Mouse (Mus musculus): ENCODE results near the gene Ctbp2. TPM values are rescaled to one million over a fixed set of nuclear protein-coding genes. Genes with fewer than 3 reads are reported as not detected.

Gene Ctbp2
- total RNA-seq, 1 experiment: 241 TPM

GRCm38 (mm10) chr7:133112351-133112831 lies 11.8 kb downstream of the Ctbp2 start:
- peaks cover 24 to 26% of the 10 kb centered on the region in 2 experiments for H3K4me1 ChIP-seq (ENCODE audit: control insufficient read depth in 2 of 2, insufficient read depth in 2 of 2, low read length in 2 of 2, poor library complexity in 1 of 2)

GRCm38 (mm10) chr7:133109442-133109841 lies 14.7 kb downstream of the Ctbp2 start:
- peak overlapping the region; percentile 0 to 8; a peak in 2 of 4 replicates for H3K4me3 ChIP-seq (ENCODE audit: insufficient read depth in 1 of 2, low read depth in 1 of 2, low read length in 2 of 2, poor library complexity in 1 of 2, severe bottlenecking in 1 of 2)
- peaks cover 25 to 36% of the 10 kb centered on the region in 2 experiments for H3K4me1 ChIP-seq (ENCODE audit: control insufficient read depth in 2 of 2, insufficient read depth in 2 of 2, low read length in 2 of 2, poor library complexity in 1 of 2)
- H3K9me3 ChIP-seq (ENCODE audit: control insufficient read depth, insufficient read depth, low read depth, low read length): no peaks in the 10 kb centered on the region
- no peak for DNase-seq (ENCODE audit: low read depth, low spot score)
- no peak overlapping the region for H3K27ac ChIP-seq (ENCODE audit: insufficient read depth, low read depth, low read length, poor library complexity, severe bottlenecking)
- in situ Hi-C loops (cut with MboI; ENCODE audit: low sequenced_read_pairs in 2 of 2, unreplicated experiment in 2 of 2): no loop called here
- H3K9ac ChIP-seq (ENCODE audit: insufficient read depth, low read depth, low read length, poor library complexity, severe bottlenecking): no peak overlapping the region; the same call in 1 of the 2 replicates
- TF ChIP-seq HCFC1 (IDR thresholded peaks at IDR 0.05; ENCODE audit: borderline replicate concordance, insufficient read depth, low read length): no peak
- peak; percentile 81; the same call in 1 of the 2 replicates for TF ChIP-seq ZNF384 (IDR thresholded peaks at IDR 0.05; ENCODE audit: low read depth, low read length)
- H3K36me3 ChIP-seq (ENCODE audit: control insufficient read depth, insufficient read depth, low read length, poor library complexity, severe bottlenecking): peaks cover 29% of the 10 kb centered on the region; the same call in 1 of the 2 replicates

More at GRCm38 (mm10) chr7:133112351-133112831, 11.8 kb downstream of the Ctbp2 start:
- TF ChIP-seq ZC3H11A (IDR thresholded peaks at IDR 0.05; ENCODE audit: borderline replicate concordance, low read depth, low read length) (no peak), MAFK (IDR thresholded peaks at IDR 0.05; ENCODE audit: insufficient read depth, low read depth, low read length) (no peak), ZNF384 (IDR thresholded peaks at IDR 0.05; ENCODE audit: low read depth, low read length) (no peak), CHD2 (IDR thresholded peaks at IDR 0.05; ENCODE audit: low read depth, low read length) (no peak; the same call in 1 of the 2 replicates), HCFC1 (IDR thresholded peaks at IDR 0.05; ENCODE audit: borderline replicate concordance, insufficient read depth, low read length) (no peak)
- H3K9ac ChIP-seq (ENCODE audit: insufficient read depth, low read depth, low read length, poor library complexity, severe bottlenecking): peak overlapping the region; percentile 64
- peak overlapping the region; percentile 45 to 64 for H3K4me3 ChIP-seq (ENCODE audit: insufficient read depth in 1 of 2, low read depth in 1 of 2, low read length in 2 of 2, poor library complexity in 1 of 2, severe bottlenecking in 1 of 2)
- no peak for DNase-seq (ENCODE audit: low read depth, low spot score)
- in situ Hi-C loops (cut with MboI; ENCODE audit: low sequenced_read_pairs in 2 of 2, unreplicated experiment in 2 of 2): no loop called here
- H3K27ac ChIP-seq (ENCODE audit: insufficient read depth, low read depth, low read length, poor library complexity, severe bottlenecking): peak overlapping the region; percentile 99
- H3K9me3 ChIP-seq (ENCODE audit: control insufficient read depth, insufficient read depth, low read depth, low read length): no peaks in the 10 kb centered on the region
- H3K36me3 ChIP-seq (ENCODE audit: control insufficient read depth, insufficient read depth, low read length, poor library complexity, severe bottlenecking): peaks cover 25% of the 10 kb centered on the region; the same call in 1 of the 2 replicates

GRCm38 (mm10) chr7:133108695-133109094 lies 15.5 kb downstream of the Ctbp2 start:
- H3K4me3 ChIP-seq (ENCODE audit: insufficient read depth in 1 of 2, low read depth in 1 of 2, low read length in 2 of 2, poor library complexity in 1 of 2, severe bottlenecking in 1 of 2): no peak overlapping the region
- peaks cover 25% of the 10 kb centered on the region; the same call in 1 of the 2 replicates for H3K36me3 ChIP-seq (ENCODE audit: control insufficient read depth, insufficient read depth, low read length, poor library complexity, severe bottlenecking)
- H3K9me3 ChIP-seq (ENCODE audit: control insufficient read depth, insufficient read depth, low read depth, low read length): no peaks in the 10 kb centered on the region
- H3K9ac ChIP-seq (ENCODE audit: insufficient read depth, low read depth, low read length, poor library complexity, severe bottlenecking): no peak overlapping the region
- DNase-seq (ENCODE audit: low read depth, low spot score): no peak
- TF ChIP-seq ZC3H11A (IDR thresholded peaks at IDR 0.05; ENCODE audit: borderline replicate concordance, low read depth, low read length) (no peak), ZNF384 (IDR thresholded peaks at IDR 0.05; ENCODE audit: low read depth, low read length) (no peak), HCFC1 (IDR thresholded peaks at IDR 0.05; ENCODE audit: borderline replicate concordance, insufficient read depth, low read length) (no peak), MAFK (IDR thresholded peaks at IDR 0.05; ENCODE audit: insufficient read depth, low read depth, low read length) (no peak), CHD2 (IDR thresholded peaks at IDR 0.05; ENCODE audit: low read depth, low read length) (no peak)
- in situ Hi-C loops (cut with MboI; ENCODE audit: low sequenced_read_pairs in 2 of 2, unreplicated experiment in 2 of 2): no loop called here
- peaks cover 22 to 39% of the 10 kb centered on the region in 2 experiments for H3K4me1 ChIP-seq (ENCODE audit: control insufficient read depth in 2 of 2, insufficient read depth in 2 of 2, low read length in 2 of 2, poor library complexity in 1 of 2)
- H3K27ac ChIP-seq (ENCODE audit: insufficient read depth, low read depth, low read length, poor library complexity, severe bottlenecking): no peak overlapping the region

GRCm38 (mm10) chr7:133102578-133102977 lies 21.6 kb downstream of the Ctbp2 start:
- Histone ChIP-seq H3K4me3 (ENCODE audit: insufficient read depth in 1 of 2, low read depth in 1 of 2, low read length in 2 of 2, poor library complexity in 1 of 2, severe bottlenecking in 1 of 2) (no peak overlapping the region), H3K9ac (ENCODE audit: insufficient read depth, low read depth, low read length, poor library complexity, severe bottlenecking) (no peak overlapping the region), H3K27ac (ENCODE audit: insufficient read depth, low read depth, low read length, poor library complexity, severe bottlenecking) (no peak overlapping the region), H3K9me3 (ENCODE audit: control insufficient read depth, insufficient read depth, low read depth, low read length) (no peaks in the 10 kb centered on the region), H3K4me1 (ENCODE audit: control insufficient read depth in 2 of 2, insufficient read depth in 2 of 2, low read length in 2 of 2, poor library complexity in 1 of 2) (peaks cover 20 to 45% of the 10 kb centered on the region in 2 experiments), H3K36me3 (ENCODE audit: control insufficient read depth, insufficient read depth, low read length, poor library complexity, severe bottlenecking) (peaks cover 25% of the 10 kb centered on the region)
- in situ Hi-C loops (cut with MboI; ENCODE audit: low sequenced_read_pairs in 2 of 2, unreplicated experiment in 2 of 2): no loop called here
- no peak for DNase-seq (ENCODE audit: low read depth, low spot score)
- TF ChIP-seq HCFC1 (IDR thresholded peaks at IDR 0.05; ENCODE audit: borderline replicate concordance, insufficient read depth, low read length): no peak
- TF ChIP-seq ZC3H11A (IDR thresholded peaks at IDR 0.05; ENCODE audit: borderline replicate concordance, low read depth, low read length): no peak
- TF ChIP-seq ZNF384 (IDR thresholded peaks at IDR 0.05; ENCODE audit: low read depth, low read length): no peak

- Histone ChIP-seq H3K9me3 (ENCODE audit: control insufficient read depth, insufficient read depth, low read depth, low read length) (no peaks in the 10 kb centered on the region), H3K36me3 (ENCODE audit: control insufficient read depth, insufficient read depth, low read length, poor library complexity, severe bottlenecking) (peaks cover 28% of the 10 kb centered on the region), H3K9ac (ENCODE audit: insufficient read depth, low read depth, low read length, poor library complexity, severe bottlenecking) (no peak overlapping the region), H3K27ac (ENCODE audit: insufficient read depth, low read depth, low read length, poor library complexity, severe bottlenecking) (no peak overlapping the region), H3K4me1 (ENCODE audit: control insufficient read depth in 2 of 2, insufficient read depth in 2 of 2, low read length in 2 of 2, poor library complexity in 1 of 2) (peaks cover 28 to 49% of the 10 kb centered on the region in 2 experiments), H3K4me3 (ENCODE audit: insufficient read depth in 1 of 2, low read depth in 1 of 2, low read length in 2 of 2, poor library complexity in 1 of 2, severe bottlenecking in 1 of 2) (no peak overlapping the region)
- DNase-seq (ENCODE audit: low read depth, low spot score): no peak
- in situ Hi-C loops (cut with MboI; ENCODE audit: low sequenced_read_pairs in 2 of 2, unreplicated experiment in 2 of 2): no loop called here
- TF ChIP-seq ZC3H11A (IDR thresholded peaks at IDR 0.05; ENCODE audit: borderline replicate concordance, low read depth, low read length): no peak
- no peak for TF ChIP-seq MAFK (IDR thresholded peaks at IDR 0.05; ENCODE audit: insufficient read depth, low read depth, low read length)
- TF ChIP-seq HCFC1 (IDR thresholded peaks at IDR 0.05; ENCODE audit: borderline replicate concordance, insufficient read depth, low read length): no peak
- TF ChIP-seq CHD2 (IDR thresholded peaks at IDR 0.05; ENCODE audit: low read depth, low read length): no peak
- TF ChIP-seq ZNF384 (IDR thresholded peaks at IDR 0.05; ENCODE audit: low read depth, low read length): no peak
Measured at GRCm38 (mm10) chr7:133101070-133101469, 23.1 kb downstream of the Ctbp2 start.
